Mouse (Mus musculus): ENCODE measurements at regions not wholly inside any gene's neighbourhood (a gene's known extent, or its start where the extent isn't known, plus 50 kb on each side); places are given as distances from the start of the nearest gene placed in this dataset.

DNA sequence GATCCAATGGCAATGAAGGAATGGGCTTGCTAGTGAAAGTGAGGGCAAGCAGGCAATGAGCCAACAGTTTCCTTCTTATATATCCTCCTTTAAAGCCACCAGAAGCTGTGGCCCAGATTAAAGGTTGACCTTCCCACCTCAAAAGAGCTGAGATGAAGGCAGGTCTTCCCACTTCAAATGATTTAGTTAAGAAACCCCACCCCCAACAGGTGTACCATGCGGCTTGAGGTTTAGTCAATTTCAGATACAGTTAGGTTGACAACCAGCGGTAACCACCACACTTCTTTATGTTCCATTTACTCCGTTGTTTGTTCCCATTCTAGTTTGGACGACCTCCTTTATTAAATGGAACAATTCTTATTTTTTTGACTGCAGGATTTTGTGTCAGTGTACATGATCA, 317.8 kb upstream of the Ptger4 start:
- 88% methylated on average over 4 of the region's 4 CpGs for WGBS
- Histone ChIP-seq H3K4me1 (no peaks in the 10 kb centered on the region), H3K9me3 (no peaks in the 10 kb centered on the region), H3K27ac (no peak overlapping the region), H3K4me2 (no peak overlapping the region), H3K36me3 (no peaks in the 10 kb centered on the region), H3K27me3 (replicated peaks) (no peaks in the 10 kb centered on the region), H3K4me3 (replicated peaks) (no peak overlapping the region), H3K9ac (no peak overlapping the region)
- no peak for ATAC-seq (ENCODE audit: insufficient read depth, low FRiP score, low read depth)

DNA sequence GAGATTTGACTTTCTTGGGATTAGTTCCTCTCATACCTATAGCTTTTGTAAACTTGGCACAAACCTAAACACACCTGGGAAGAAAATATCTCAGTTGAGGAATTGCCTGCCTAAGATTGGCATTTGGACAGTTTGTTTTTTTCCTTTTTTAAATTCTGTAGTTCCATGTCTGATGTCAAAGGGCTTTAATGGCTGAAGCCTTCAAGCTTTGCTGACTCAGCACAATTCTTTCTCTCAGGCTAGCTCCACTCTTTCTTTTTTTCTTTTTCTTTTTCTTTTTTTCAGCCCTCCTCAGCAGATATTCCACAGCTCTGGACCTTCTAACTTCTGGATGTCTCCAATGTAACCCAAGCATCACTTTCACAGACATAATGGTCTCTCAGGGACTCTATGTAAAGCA, 330.4 kb upstream of the Ptger4 start:
- Histone ChIP-seq H3K36me3 (no peaks in the 10 kb centered on the region), H3K9ac (no peak overlapping the region), H3K27me3 (replicated peaks) (no peaks in the 10 kb centered on the region), H3K27ac (no peak overlapping the region), H3K9me3 (no peaks in the 10 kb centered on the region), H3K4me1 (no peaks in the 10 kb centered on the region), H3K4me3 (replicated peaks) (no peak overlapping the region), H3K4me2 (no peak overlapping the region)
- ATAC-seq (ENCODE audit: insufficient read depth, low FRiP score, low read depth) = no peak

DNA sequence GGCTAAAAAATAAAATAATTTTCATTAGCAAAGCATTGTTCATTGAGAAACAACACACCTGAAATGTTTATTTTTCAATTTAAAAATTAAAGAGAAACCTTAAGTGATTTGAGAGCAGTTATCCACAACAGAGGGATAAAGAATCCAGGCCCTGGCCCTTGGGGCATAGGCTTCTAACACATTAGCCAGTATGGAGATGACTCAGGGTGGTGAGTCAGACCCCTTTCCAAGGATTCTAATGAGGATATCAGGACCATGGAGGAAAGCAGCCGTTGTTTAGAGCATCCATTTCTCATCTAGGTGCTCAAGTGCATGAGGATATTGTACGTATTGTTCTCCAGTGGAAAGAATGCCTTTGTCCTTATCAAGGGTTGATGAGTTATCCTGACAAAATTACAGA, 335.6 kb upstream of the Ptger4 start:
- no peaks in the 10 kb centered on the region for H3K36me3 ChIP-seq
- 72% methylated on average over 2 of the region's 2 CpGs for WGBS
- no peak overlapping the region for H3K4me3 ChIP-seq (replicated peaks)
- no peak overlapping the region for H3K4me2 ChIP-seq
- H3K9me3 ChIP-seq = no peaks in the 10 kb centered on the region
- H3K4me1 ChIP-seq = no peaks in the 10 kb centered on the region
- no peaks in the 10 kb centered on the region for H3K27me3 ChIP-seq (replicated peaks)
- no peak overlapping the region for H3K9ac ChIP-seq
- no peak for ATAC-seq (ENCODE audit: insufficient read depth, low FRiP score, low read depth)
- no peak overlapping the region for H3K27ac ChIP-seq

DNA sequence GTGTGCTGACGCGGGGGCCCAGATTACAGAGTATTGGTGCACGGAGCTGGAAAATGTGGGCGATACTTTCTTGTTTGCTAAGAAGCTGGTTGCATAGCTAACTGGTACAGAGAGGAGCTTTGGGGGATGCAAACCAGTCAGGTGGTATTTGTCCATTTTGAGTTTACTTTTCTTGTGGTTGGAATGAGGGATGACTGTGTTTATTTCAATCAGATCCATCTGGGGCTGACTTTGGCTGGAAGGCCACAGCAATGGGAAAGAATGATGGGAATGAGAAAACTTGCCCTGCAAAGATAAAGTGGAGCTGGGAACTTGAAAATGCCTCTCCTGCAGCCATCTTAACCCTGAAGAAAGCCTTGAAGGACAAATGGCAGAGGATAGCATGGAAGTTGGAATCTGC, 336.4 kb upstream of the Ptger4 start:
- H3K4me3 ChIP-seq (replicated peaks) = no peak overlapping the region
- H3K4me2 ChIP-seq = no peak overlapping the region
- no peak overlapping the region for H3K9ac ChIP-seq
- H3K9me3 ChIP-seq = no peaks in the 10 kb centered on the region
- 93% methylated on average over 4 of the region's 4 CpGs for WGBS
- H3K27me3 ChIP-seq (replicated peaks) = no peaks in the 10 kb centered on the region
- no peak for ATAC-seq (ENCODE audit: insufficient read depth, low FRiP score, low read depth)
- H3K4me1 ChIP-seq = no peaks in the 10 kb centered on the region
- no peak overlapping the region for H3K27ac ChIP-seq
- no peaks in the 10 kb centered on the region for H3K36me3 ChIP-seq

DNA sequence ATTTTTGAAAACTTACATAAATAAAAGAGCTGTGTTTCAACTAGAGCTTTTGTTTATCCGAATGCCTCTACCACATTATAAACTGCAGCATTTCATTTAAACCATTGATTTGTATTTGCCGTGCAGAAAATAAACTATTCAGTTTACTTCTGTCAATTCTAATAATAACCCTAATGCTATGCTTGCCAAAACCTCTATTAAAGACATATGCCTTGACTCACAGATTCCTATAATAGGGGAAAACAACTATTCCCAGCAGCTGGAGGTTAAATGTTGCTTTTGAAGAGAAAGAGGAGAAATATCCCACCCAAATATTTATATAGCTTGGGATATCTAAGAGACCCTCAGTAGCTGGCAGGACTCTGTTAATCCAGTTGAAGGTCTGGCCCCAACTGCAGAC, 340.4 kb upstream of the Ptger4 start:
- 56% methylated on average over 2 of the region's 2 CpGs for WGBS
- no peak for ATAC-seq (ENCODE audit: insufficient read depth, low FRiP score, low read depth)

DNA sequence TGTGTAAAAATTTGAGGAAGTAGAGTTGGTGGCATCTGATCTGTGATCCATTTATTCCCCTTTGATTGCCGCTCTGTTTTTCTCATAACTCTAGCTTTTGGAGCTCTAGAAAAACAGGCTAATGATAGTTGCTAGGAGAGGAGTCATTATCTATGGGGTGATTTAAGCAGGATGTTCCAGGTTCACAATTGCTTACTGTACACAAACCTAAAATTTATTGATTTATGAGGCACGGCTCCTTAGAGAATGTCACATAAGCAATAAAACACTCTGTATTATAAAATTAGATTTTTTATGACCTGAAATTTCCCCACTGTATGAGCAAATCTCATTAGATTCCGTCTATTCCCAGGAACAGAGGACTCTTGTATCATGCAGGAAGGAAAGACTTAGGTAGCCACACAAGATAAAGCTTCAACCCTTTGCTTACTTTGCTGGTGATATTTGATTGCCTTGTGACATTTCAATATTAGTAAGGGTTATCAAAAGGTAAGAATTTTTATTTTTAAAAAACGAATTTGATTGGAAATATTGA, 360.8 kb upstream of the Ptger4 start:
- no peaks in the 10 kb centered on the region for H3K27me3 ChIP-seq (replicated peaks)
- H3K36me3 ChIP-seq = no peaks in the 10 kb centered on the region
- ATAC-seq (ENCODE audit: insufficient read depth, low FRiP score, low read depth) = no peak
- H3K4me2 ChIP-seq = no peak overlapping the region
- H3K4me1 ChIP-seq = no peaks in the 10 kb centered on the region
- H3K4me3 ChIP-seq (replicated peaks) = no peak overlapping the region
- H3K9ac ChIP-seq = no peak overlapping the region
- H3K27ac ChIP-seq = no peak overlapping the region
- no peaks in the 10 kb centered on the region for H3K9me3 ChIP-seq
- 58% methylated on average over 4 of the region's 4 CpGs for WGBS

More for the DNA sequence above, 340.4 kb upstream of the Ptger4 start:
- no peaks in the 10 kb centered on the region for H3K4me1 ChIP-seq
- no peak overlapping the region for H3K4me3 ChIP-seq (replicated peaks)
- H3K4me2 ChIP-seq = no peak overlapping the region
- no peaks in the 10 kb centered on the region for H3K9me3 ChIP-seq
- H3K27ac ChIP-seq = no peak overlapping the region
- no peaks in the 10 kb centered on the region for H3K36me3 ChIP-seq
- no peak overlapping the region for H3K9ac ChIP-seq
- no peaks in the 10 kb centered on the region for H3K27me3 ChIP-seq (replicated peaks)

DNA sequence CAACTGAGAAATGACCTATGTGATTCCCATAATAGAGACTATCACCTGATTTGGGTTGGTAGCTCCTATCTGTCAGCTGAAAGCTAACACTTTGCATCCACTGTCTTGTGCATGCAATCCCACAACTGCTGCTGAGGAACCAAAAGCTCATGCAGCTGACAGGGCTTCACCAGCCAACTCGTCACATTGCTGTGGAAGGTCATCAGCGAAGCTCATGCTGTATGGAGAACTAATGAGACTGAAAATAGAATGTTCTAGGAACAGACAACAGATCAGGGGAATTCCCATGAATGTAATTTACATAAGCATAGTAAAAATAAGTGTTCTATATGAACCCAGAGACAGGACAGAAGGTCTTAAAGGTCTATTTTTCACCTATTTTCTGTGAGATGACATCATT, 363.5 kb upstream of the Ptger4 start:
- no peak overlapping the region for H3K9ac ChIP-seq
- no peak overlapping the region for H3K4me3 ChIP-seq (replicated peaks)
- no peaks in the 10 kb centered on the region for H3K9me3 ChIP-seq
- no peak overlapping the region for H3K27ac ChIP-seq
- 73% methylated on average over 2 of the region's 2 CpGs for WGBS
- H3K4me1 ChIP-seq = no peaks in the 10 kb centered on the region
- no peak for ATAC-seq (ENCODE audit: insufficient read depth, low FRiP score, low read depth)
- no peaks in the 10 kb centered on the region for H3K27me3 ChIP-seq (replicated peaks)
- no peak overlapping the region for H3K4me2 ChIP-seq
- no peaks in the 10 kb centered on the region for H3K36me3 ChIP-seq

DNA sequence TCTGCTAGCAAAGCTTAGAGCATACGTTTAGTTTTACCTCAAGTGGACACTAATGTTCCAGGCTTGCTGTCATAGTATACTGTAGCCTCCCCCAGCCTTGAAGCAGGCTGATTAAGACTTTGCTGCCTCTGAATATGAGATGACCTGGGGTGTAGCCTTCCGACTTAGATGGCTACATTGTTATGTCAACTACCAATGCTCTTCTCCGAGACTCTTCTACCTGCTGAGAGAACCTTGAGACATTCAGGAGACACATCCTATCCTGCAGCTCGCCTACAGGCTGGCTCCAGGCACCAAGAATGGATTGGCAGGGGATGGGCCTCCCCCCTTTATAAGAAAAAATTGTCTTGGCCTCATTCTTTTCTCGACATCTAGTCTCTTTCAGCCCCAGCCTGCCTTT, 379.0 kb upstream of the Ptger4 start:
- WGBS = 75% methylated on average over 5 of the region's 5 CpGs
- no peak for ATAC-seq (ENCODE audit: insufficient read depth, low FRiP score, low read depth)
- Histone ChIP-seq H3K27me3 (replicated peaks) (no peaks in the 10 kb centered on the region), H3K4me2 (no peak overlapping the region), H3K9ac (no peak overlapping the region), H3K4me3 (replicated peaks) (no peak overlapping the region), H3K9me3 (no peaks in the 10 kb centered on the region), H3K27ac (no peak overlapping the region), H3K4me1 (no peaks in the 10 kb centered on the region), H3K36me3 (no peaks in the 10 kb centered on the region)

DNA sequence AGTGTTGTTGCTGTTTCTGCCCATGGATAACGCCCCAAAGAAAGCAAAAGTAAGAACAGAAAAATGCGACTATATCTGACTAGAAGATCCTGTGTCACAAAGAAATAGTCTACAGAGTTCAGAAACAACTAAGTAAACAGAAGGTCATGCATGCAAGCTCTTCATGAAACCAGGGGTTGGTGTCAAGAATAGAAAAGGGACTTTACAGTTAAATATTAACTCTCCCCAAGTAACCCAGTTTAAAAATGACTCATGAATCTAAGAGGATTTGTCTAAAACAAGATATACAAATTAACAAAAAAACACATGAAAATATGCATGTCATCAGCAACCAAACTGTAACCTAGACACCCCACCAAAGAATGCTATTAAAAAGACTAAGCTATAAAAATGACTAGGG, 381.4 kb upstream of the Ptger4 start:
- Histone ChIP-seq H3K36me3 (no peaks in the 10 kb centered on the region), H3K4me3 (replicated peaks) (no peak overlapping the region), H3K27me3 (replicated peaks) (no peaks in the 10 kb centered on the region), H3K4me1 (no peaks in the 10 kb centered on the region), H3K9ac (no peak overlapping the region), H3K27ac (no peak overlapping the region), H3K9me3 (no peaks in the 10 kb centered on the region), H3K4me2 (no peak overlapping the region)
- no peak for ATAC-seq (ENCODE audit: insufficient read depth, low FRiP score, low read depth)
- 75% methylated on average over 2 of the region's 2 CpGs for WGBS

DNA sequence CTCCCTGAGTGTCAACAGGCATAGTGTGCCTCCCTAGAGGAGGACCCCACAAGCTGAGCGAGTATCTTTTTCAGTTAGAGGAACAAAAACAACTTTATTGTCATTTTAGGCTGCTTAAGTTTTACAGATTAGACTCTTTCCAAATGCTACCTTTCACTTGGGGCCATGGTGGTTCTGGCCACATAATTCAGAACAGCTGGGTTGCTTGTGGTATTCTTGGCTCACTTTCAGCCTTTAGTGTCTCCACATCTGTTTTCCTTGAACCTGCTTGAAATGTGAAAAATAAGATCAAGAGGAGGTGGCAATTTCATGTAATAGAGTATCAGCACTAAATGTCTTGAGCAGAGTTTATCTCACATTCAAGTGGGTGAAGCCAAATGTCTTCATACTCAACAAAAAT, 402.7 kb upstream of the Ptger4 start:
- Histone ChIP-seq H3K9me3 (no peaks in the 10 kb centered on the region), H3K36me3 (no peaks in the 10 kb centered on the region), H3K27me3 (replicated peaks) (no peaks in the 10 kb centered on the region), H3K4me2 (no peak overlapping the region), H3K4me1 (no peaks in the 10 kb centered on the region), H3K27ac (no peak overlapping the region), H3K9ac (no peak overlapping the region), H3K4me3 (replicated peaks) (no peak overlapping the region)
- ATAC-seq (ENCODE audit: insufficient read depth, low FRiP score, low read depth) = no peak
- 72% methylated on average over 1 of the region's 1 CpGs for WGBS

DNA sequence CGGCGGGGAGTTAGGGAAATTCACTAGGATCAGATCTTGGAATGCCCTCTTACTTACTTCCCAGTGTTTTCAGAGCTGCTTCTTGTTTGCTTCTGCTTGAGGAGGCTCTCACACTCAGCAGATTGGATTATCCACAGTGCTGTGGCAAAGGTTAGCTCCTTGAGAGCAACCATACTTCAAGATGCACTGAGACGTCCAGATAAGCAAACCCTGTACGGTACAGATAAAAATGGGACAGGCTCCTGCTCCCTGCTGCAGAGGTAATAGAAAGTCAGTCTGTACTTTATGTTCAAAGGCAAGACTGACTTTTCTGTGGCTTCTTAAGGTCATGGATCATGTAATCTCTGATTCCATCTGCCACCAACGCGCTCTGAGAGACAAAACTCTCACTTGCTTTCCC, 414.8 kb upstream of the Ptger4 start:
- H3K27ac ChIP-seq = no peak overlapping the region
- no peaks in the 10 kb centered on the region for H3K9me3 ChIP-seq
- H3K4me3 ChIP-seq (replicated peaks) = no peak overlapping the region
- H3K36me3 ChIP-seq = no peaks in the 10 kb centered on the region
- no peak overlapping the region for H3K4me2 ChIP-seq
- no peaks in the 10 kb centered on the region for H3K4me1 ChIP-seq
- ATAC-seq (ENCODE audit: insufficient read depth, low FRiP score, low read depth) = peak; percentile 79; the same call in 1 of the 2 replicates
- no peak overlapping the region for H3K9ac ChIP-seq
- 61% methylated on average over 6 of the region's 6 CpGs for WGBS
- no peaks in the 10 kb centered on the region for H3K27me3 ChIP-seq (replicated peaks)

DNA sequence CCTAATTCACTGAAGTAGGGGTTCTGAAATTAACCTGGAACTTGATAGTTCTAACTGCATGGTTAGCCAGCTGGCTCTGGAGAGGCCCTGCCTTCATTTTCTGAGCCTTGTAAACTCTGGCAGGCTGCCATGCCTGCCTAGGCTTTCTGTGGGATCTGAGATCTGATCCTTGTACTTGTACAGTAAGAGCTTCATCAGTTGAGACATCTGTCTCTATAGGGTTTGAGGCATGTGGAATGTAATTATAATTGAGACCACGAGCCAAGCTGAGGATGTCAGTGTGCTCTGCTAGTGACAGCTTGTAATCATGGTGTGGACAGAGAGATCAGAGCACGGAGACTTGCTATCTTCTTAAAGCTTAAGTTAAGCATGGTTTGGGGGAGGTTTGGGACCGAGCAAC, 416.8 kb upstream of the Ptger4 start:
- Histone ChIP-seq H3K4me2 (no peak overlapping the region), H3K4me1 (no peaks in the 10 kb centered on the region), H3K9ac (no peak overlapping the region), H3K36me3 (no peaks in the 10 kb centered on the region), H3K9me3 (no peaks in the 10 kb centered on the region), H3K27ac (no peak overlapping the region), H3K4me3 (replicated peaks) (no peak overlapping the region), H3K27me3 (replicated peaks) (no peaks in the 10 kb centered on the region)
- no peak for ATAC-seq (ENCODE audit: insufficient read depth, low FRiP score, low read depth)
- 57% methylated on average over 3 of the region's 3 CpGs for WGBS

DNA sequence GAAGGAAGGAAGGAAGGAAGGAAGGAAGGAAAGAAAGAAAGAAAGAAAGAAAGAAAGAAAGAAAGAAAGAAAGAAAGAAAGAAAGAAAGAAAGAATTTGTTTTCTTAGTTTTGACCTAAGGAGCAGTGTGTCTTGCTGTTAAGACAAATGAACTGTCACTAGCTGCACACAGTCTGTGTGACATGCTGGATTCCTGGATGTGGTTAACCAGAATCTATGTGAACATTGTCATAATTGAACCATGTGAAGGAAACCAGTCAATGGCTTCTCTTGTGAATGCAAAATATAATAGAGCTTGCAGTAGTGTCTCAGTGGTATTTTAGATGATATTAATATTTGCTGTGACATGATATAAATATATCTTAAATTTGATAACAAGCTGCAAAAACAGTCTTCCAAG, 427.8 kb upstream of the Ptger4 start:
- Histone ChIP-seq H3K27me3 (replicated peaks) (no peaks in the 10 kb centered on the region), H3K36me3 (no peaks in the 10 kb centered on the region), H3K4me1 (no peaks in the 10 kb centered on the region), H3K9ac (no peak overlapping the region), H3K9me3 (no peaks in the 10 kb centered on the region), H3K4me2 (no peak overlapping the region), H3K4me3 (replicated peaks) (no peak overlapping the region), H3K27ac (no peak overlapping the region)
- ATAC-seq (ENCODE audit: insufficient read depth, low FRiP score, low read depth) = no peak

All from stomach, embryonic 15.5 days (tissue).